Mouse (Mus musculus) kidney, adult 2 months (tissue): ENCODE results near the gene Zbtb44.
"Not testable (repeated sequence)": the region's sequence is repeated elsewhere in the genome, so short reads cannot be mapped to it uniquely, and the experiment has no call there.

Experiments
- CTCF ChIP-seq: fragments of 200-500 bp; conservative IDR thresholded peaks from 2 replicates; pipeline ENCODE4 v1.5.1; 2011; ENCODE audit warnings: low read depth, mild to moderate bottlenecking, control low read depth, low read length, moderate library complexity, mixed read lengths; ENCODE audit not compliant: insufficient read depth, insufficient read length
- POLR2A ChIP-seq: fragments of 200-500 bp; IDR thresholded peaks from one replicate; pipeline ENCODE4 v1.6.1; 2011; ENCODE audit warnings: low read depth, low read length, control low read depth

DNA sequence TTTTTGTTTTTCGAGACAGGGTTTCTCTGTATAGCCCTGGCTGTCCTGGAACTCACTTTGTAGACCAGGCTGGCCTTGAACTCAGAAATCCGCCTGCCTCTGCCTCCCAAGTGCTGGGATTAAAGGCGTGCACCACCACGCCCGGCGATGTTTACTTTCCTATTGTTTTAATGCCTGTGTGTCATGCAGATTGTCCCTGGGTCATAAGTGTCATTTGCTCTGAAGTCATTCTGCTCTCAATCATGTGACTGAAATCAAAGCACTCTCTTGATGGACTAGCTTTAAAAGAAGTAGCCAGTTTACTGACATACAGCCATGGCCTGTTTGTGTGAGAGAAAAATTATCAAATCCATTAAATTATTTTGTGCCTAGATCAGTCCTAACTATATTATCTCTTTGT lies 21.1 kb downstream of the Zbtb44 start:
- TF ChIP-seq CTCF, POLR2A: not testable (repeated sequence)
